15 mouse cellular contexts compared by ENCODE assay signal in the genomic region with DNA sequence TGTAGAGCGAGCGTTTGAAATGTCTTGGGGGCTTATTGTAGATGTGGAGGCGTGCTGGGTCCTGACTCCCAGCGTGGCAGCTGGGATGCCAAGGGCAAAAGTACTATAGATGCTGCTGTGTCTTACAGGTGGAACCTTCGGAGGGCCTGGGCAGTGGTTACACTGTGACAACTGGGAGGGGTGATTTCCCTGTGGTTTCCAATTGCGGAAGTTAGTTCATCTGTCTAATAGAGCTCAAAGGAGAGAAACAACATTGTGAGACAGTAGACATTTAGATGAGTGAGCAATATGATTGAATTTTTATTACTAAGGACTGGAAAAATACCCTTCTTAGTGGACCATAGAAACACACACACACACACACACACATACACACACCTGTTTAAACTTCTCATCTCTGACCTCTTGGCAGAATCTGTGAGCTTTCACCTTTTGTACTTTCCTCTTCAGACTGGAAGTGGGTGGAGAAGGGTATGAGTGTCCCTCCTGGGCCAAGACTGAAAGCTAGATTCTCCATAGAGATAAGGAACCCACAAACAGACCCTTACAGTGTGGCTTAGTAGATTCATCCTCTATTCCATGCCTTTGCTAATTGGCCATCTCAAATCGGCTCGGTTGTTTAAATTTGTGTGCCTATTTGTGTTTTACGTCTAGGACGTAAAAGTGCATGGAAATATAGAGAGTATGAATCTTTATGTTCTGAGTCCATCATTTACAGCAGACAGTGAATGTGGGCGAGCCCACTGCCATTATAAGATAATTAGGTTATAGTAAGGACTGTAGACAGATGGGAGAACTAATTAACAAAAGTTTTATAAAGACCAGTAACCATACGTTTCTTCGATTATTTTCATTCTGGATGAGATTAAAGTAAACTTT.
DNase-seq lines count a peak whose midpoint lies in the region; ATAC-seq lines count a peak whose summit lies in the region.
"Had no signal": no experiment of that assay in that cellular context is flagged by ENCODE, and none has a peak within 500 bp of the region (broad histone marks: within the 10 kb centered on the region; RNA-seq: fewer than 3 reads in every experiment).

No protein-coding gene starts in this region.

- ATAC-seq in CD4-positive, CD25-positive, alpha-beta regulatory T cell, adult 4 months, result peak; percentile 61
- peak; percentile 87 for ATAC-seq in granulocyte monocyte progenitor cell, adult 5-6 weeks (replicated peaks; ENCODE audit: poor library complexity, severe bottlenecking)
- ATAC-seq in neutrophil, adult 5-6 weeks (ENCODE audit: extremely low read depth, insufficient number of reproducible peaks, low FRiP score, poor library complexity, severe bottlenecking), result peak; percentile 77
- no peak for ATAC-seq in midbrain, embryonic 16.5 days
- ATAC-seq: liver, embryonic 12.5 days; lung, postnatal 0 days had no signal

- H3K36me3 ChIP-seq in midbrain, embryonic 16.5 days (ENCODE audit: control insufficient read depth, insufficient read depth, low read length), result no peaks in the 10 kb centered on the region
- H3K36me3 ChIP-seq: kidney, embryonic 15.5 days; liver, embryonic 12.5 days; midbrain, embryonic 12.5 days had no signal

- WGBS in midbrain, embryonic 16.5 days, result 91% methylated on average over 13 of the region's 13 CpGs

- no peak overlapping the region for H3K9ac ChIP-seq in midbrain, embryonic 16.5 days (ENCODE audit: low read depth, low read length)
- H3K9ac ChIP-seq: hindbrain, embryonic 14.5 days; kidney, embryonic 15.5 days; liver, embryonic 12.5 days; midbrain, embryonic 12.5 days had no signal

- H3K4me1 ChIP-seq in midbrain, embryonic 16.5 days (ENCODE audit: control insufficient read depth, insufficient read depth, low read length), result peaks cover 6% of the 10 kb centered on the region
- H3K4me1 ChIP-seq: liver, embryonic 12.5 days had no signal

- H3K27ac ChIP-seq in midbrain, embryonic 16.5 days (ENCODE audit: low read length), result no peak overlapping the region
- H3K27ac ChIP-seq: hindbrain, embryonic 14.5 days; kidney, embryonic 15.5 days; liver, embryonic 12.5 days; midbrain, embryonic 12.5 days had no signal

- no peak overlapping the region for H3K4me2 ChIP-seq in midbrain, embryonic 16.5 days (ENCODE audit: low read length)
- H3K4me2 ChIP-seq: hindbrain, embryonic 14.5 days; kidney, embryonic 15.5 days; liver, embryonic 12.5 days; midbrain, embryonic 12.5 days had no signal

- peak; percentile 2 for DNase-seq in spleen, adult 12 weeks (ENCODE audit: low spot score)
- DNase-seq in spleen, postnatal 14 days (ENCODE audit: low spot score in 2 of 2), result no peak
- DNase-seq in adrenal gland, postnatal 14 days, result no peak
- no peak for DNase-seq in urinary bladder, postnatal 10 days (ENCODE audit: low spot score)
- DNase-seq: cerebellum, adult 8-10 months; thymus, adult 2 months had no signal

- no peaks in the 10 kb centered on the region for H3K27me3 ChIP-seq in midbrain, embryonic 16.5 days (ENCODE audit: control insufficient read depth, insufficient read depth, low read depth, low read length)
- H3K27me3 ChIP-seq: kidney, embryonic 15.5 days; liver, embryonic 12.5 days; midbrain, embryonic 12.5 days had no signal

- no peak overlapping the region for H3K4me3 ChIP-seq in midbrain, embryonic 16.5 days (ENCODE audit: low read depth, low read length)
- H3K4me3 ChIP-seq: kidney, embryonic 15.5 days; liver, embryonic 12.5 days; midbrain, embryonic 12.5 days had no signal

- no peaks in the 10 kb centered on the region for H3K9me3 ChIP-seq in midbrain, embryonic 16.5 days (replicated peaks; ENCODE audit: control insufficient read depth, low read length, poor library complexity, severe bottlenecking)
- H3K9me3 ChIP-seq: kidney, embryonic 15.5 days; liver, embryonic 12.5 days; midbrain, embryonic 12.5 days had no signal
